Mouse (Mus musculus) urinary bladder, postnatal 4 days (tissue): ENCODE data around the gene Fmod.

Source experiments
- DNase-seq, 2 experiments: peaks; one replicate each; pipeline ENCODE4 v3.0.0; 2021 to 2022; ENCODE audit warnings: low spot score in 2 of 2

Fmod gene

DNA sequence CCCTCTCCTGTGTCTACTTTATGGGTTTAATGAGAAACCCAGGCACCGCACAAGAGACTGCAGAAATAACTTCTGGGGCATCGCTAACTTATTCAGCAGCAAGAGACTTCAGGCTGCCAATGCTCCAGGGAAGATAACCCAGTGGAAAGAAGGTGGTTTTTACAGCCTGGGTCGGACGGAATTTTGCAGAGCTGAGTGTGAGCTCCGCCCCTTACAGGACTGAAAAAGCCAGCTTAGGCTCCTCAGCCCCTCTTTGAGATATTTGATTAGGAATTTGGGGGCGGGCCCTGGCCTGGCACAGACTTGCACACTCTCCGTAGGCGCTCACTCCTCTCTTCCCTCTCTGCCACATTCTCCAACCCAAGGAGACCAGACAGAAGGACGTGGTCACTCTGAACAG is at the start of gene Fmod:
Gene Fmod, plus strand, starts transcription at position 83 of the 400 bp plus-strand sequence.
- DNase-seq: peak in 1 of 2 experiments; percentile 33

DNA sequence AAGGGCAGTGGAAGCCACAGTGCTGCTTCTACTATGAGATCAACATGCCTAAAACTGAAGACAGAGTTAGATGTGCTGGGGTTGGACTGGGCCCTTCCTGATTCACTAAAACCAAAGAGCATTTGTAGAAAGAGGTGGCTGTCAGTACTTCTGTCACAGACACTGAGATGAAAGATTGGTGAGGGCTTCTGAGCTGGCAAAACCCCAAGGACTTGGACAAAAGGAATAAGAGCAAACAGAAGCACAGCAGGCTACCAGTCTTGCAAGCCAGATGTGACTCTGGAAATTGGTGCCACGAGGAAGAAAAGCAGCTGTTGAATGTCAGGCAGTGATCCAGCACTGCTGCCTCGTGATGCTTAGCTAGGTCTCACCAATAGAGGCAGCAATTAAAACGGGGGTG is 48.2 kb upstream of the Fmod start:
- DNase-seq: peak in 1 of 2 experiments; percentile 21

DNA sequence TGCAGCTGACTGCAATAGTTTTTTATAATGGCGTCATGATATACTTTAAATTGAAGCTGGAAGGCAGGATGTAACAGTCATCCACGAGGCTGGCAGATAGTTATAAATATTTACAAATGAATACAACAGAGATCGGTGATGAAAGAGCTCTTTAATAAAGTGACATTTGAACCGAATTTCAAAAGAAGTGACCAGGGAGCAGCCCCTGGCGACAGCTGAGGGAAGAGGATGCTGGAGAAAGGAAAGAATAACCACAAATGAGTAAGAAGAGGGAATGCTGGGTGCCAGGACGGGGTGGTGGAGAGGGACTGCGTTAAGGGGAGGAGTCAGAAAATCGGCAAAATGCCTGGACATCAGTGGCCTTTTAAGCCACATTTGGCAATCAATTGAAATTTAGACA is 45.8 kb upstream of the Fmod start:
- no peak for DNase-seq

DNA sequence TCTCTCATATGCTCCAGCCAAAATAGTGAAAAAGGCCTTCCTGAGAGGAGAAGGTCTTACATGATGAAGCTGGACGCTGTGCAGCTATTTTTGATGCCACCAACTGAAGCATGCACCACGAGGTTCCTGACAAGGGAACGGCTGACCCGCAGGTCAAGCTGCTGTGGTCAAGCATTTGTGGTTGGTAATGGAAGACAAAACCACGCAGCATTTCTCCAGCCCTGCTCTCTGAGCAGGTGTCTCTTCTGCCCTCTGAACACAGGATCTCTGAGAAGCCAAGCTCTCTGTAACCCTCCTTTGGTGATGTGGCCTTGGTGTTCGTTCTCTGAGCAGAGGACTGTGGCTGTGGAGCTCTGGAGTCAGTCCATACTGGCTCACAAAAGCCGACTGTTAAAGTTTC is 31.6 kb upstream of the Fmod start:
- DNase-seq: no peak

DNA sequence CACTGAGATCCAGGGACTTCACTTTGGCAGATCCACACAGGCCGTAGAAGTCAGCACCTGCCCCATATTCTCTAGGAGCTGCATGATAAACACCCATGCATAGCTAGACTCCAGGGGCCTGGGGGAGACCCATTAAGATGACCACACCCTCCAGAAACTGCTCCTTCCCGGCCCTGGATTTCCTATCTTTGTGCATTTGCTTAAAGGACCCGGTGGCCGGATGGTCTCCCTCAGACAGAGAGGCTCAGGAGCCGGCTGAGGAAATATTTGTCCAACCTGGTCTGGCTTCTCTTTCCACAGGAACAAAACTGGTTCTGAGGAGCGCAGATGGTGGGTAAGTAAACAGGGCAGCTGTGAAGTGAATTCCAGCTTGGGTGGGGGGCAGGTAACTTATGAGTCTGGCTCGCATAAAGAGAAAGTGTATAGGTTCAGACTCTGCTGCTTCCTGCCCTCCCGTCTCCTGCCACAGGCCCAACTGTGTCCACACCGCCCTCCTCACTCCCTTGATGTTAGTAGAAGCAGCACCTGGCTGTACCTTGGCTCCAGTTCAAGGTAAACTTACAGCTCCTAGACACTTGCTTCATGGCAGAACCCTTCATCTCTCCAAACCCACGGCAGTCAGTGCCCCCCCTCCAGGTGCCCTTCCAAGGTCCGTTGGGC is 30.8 kb upstream of the Fmod start:
- no peak for DNase-seq

DNA sequence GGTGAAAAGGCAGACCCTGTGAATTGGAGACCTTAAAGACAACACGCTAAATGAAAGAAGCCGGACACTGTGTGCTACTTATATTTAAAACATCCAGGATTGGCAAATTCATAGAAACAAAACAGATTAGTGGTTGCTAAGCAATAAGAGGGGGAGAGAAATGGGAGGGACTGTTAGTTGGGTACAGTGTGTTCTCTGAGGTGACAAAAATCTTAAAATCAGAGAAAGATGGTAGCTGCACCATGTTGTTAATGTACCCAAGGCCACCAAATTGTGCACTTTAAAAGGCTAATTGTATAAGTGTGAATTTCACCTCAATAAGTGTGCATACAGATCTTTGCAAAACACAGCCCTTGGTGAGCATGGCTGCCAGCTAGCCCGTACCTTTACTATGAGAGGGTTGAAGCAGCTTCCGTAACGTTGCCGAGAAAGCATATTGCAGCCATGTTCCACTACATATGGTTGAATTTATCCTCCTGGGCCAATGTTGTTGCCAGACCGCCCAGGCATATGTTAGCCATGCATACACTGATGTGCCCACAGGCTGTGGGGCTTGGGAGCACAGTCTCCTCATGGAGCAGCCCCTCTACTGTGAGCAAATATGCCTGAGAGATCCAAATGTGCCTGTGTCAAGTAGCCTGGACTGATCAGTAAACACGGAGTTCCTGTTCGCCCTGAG is 12.6 kb upstream of the Fmod start:
- DNase-seq: no peak

DNA sequence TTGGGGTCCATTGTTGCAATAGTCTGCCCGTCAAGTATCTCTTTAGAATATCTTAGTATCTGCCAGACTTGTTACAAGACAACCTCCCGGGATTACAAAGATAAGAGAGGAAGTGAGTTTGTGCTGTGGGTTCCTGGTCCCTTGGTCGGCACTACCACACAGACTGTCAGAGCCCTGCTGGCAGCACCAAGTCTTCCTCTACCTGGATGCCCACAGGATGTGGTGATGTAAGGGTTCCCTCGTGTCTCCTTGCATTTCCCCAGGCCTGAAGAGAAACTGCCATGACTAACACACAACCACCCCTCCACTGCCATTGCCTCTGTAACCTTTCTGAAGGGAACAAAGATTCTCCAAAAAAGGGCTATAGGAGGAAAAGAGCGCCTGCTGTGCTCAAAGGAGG is 11.1 kb upstream of the Fmod start:
- DNase-seq: no peak

DNA sequence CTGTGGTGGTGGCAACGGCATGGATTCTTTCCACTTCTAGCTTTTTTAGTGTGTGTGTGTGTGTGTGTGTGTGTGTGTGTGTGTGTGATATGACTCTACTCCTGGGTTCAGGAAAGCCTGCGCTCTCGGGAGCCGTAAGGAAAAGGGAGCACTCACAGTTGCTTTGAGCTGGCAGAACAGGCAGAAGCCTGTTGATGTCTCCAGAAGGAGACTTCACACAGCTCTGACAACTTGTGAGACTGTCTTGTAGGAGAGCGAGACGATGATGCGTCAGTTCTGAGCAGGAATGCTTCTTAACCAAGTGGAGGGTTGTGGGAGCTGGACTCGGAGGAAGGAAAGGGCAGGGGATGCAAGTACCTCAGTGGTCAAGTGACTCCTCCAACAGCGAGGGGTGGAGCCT is 10.3 kb upstream of the Fmod start:
- DNase-seq: no peak

DNA sequence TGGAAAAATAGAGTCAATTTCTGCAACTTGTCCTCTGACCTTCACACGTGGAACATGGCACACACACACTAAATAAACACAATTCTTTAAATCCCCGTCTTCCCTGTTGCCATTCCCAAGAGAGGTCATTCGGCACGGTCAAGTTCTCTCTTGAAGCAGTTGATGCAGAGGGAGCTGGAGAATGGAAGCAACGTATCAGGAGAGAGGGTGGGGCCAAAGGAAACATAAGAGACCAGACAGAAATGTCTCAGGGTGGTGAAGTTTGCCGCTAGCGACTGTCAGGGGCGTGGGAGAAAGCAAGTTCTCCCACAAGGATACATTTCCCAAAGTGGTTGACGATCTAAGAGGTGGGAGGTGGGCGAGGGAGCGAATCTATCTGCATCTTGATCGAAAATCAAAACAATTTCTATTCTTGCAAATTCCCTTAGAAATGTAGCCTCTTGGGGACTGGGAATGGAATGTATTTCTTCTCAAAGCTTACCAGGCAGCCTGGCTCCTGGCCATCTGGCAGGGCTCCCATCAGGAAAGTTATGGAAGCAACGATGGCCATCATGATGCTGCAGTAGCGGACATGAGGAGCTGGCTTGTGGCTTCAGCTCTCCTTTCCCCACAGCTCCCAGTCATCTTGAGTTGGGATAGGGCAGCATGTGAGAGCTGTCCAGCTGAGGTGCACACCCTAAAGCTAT is 8.8 kb upstream of the Fmod start:
- peak in 1 of 2 experiments; percentile 68 for DNase-seq

DNA sequence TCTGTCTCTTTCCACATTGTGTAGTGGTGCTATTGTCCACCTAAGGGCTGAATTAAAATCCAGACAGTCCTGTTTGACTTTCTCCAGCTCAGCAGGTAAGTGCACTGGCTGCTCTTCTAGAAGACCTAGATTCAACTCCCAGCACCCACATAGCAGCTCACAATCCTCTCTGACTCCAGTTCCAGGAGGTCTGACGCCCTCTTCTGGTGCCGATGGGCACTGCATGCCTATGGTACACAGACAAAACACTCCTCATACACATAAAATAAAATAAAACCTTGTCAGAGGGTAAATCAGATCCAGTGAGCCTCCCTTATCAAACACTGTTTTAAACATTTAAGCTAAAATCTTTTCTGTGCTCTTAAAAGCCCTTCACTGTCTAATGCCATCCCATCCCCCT is 562 bp upstream of the Fmod start:
- DNase-seq: no peak

DNA sequence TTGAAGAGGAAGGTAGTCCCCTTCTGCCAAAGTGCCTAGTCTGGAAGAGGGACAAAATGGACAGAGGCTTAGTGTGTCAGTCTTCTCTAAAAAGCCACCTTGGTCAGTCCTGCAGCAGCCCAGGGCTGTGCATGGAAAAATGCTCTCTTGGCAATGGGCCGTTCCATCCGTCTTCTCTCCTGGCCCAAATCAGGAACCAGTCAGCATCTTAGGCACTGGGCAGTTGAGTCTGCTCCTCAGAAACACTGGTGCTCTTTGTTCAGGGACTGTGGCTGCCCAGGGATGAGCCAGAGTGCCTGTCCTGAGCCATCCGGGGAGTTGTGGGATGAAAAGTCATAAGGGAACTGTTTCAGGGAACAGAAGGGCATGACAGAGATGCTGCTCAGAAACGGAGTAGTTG is 1.3 kb downstream of the Fmod start:
- no peak for DNase-seq

DNA sequence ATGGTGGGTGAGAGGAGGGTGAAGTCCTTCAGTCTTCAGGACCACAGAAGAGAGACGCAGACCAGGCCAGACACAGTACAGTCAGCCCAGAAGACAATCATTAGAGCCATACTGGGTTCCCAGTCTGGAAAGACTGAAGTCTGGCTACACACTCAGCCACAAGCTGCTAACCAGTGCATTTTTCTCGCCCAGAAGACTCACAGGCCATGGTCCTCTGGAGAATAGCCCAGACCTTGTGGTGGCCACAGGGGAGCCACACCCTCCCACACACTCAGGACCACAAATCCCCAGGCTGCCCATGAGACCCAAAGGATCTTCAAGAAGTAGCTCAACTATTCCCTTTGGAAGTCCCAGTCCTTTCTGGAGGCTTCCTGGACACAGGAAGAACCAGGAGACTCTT is 2.3 kb downstream of the Fmod start:
- no peak for DNase-seq

DNA sequence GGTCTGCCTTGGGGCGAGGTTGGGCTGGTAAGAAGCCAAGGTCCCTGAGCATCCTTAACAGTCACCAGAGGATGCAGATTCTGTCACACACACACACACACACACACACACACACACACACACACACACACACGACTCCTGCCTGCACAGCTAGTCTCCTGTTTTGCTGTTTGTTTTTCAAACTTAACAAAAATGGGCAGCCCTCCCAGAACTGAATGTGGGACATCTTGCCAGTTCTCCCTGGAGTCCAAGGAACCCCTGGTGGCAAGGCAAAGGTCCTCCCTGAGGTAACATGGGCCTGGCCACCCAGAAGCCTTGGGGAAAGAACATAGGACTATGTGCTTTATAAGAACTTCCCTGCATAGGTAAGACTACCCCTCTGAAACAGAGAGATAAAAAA is 4.8 kb downstream of the Fmod start:
- no peak for DNase-seq

DNA sequence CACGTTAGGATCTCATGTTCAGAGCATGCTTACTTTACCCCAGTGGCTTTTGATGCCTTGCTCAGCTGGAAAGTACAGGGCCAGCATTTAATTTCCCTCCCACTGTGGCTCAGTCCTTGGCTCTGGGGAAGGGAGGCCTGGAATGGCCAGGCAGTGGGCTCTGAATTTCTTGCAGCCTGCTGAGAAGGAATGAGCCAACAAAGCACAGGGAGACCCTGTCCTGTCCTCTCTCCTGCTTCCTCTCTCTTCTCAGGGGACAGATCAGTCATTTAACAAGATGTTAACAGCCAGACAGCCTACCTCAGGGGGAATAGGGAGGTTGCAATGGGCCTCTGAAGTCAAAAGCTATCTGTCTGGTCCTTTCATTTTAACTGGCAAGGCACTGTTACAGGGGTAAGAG is 5.3 kb downstream of the Fmod start:
- no peak for DNase-seq

DNA sequence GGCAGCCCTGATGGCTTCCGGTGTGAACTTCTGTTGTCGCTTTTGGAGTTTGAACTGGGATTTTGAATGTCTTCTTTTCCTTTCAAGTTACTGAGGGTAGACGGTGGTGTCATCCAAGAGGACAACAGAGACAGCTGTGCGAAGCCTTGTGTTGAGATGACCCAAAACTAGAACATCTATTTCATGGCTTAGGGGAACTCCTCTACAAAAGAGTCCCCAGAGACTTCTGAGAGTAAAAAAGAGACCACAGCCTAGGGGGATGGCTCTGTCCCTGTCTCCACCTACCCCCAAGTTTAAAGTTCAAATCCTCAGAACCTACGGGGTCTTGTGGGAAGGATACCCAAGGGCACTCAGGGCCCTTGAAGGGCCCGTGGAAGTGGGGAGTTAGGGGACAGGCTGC is 7.8 kb downstream of the Fmod start:
- no peak for DNase-seq

DNA sequence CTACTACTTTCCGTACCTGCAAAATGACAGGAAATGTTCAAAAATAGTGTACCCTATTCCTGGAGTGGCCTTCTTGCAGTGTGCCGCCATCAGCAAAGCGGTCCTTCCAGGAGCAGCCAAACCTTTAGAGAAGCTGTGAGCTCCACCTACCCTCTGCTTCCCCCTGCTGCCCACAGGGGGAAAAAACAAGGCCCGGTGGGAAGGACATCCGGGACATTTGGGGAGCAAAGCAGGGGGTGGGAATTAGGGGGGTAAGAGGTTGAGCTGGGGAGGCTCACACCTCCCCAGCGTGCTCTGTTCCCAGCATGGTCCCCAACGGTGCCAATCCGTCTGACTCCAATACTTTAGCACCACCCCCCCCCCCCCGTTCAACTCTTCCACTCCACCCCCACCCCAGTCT is 8.9 kb downstream of the Fmod start:
- peak; percentile 78 to 85 for DNase-seq

DNA sequence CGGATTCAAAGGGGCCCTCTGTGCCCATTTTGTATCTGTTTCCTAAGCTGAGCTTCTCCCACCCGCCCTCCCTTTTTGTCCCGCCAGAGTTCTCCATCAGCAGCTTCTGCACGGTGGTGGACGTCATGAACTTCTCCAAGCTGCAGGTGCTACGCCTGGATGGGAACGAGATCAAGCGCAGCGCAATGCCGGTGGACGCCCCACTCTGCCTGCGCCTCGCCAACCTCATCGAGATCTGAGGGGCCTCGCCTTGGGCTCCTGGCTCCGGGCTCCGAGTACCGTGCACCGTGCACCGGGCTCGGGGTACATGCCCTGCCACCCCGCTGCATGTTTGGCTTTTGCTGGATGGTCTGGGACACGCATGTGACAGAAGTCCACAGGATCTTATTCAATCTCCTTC is 9.3 kb downstream of the Fmod start:
- DNase-seq: no peak

DNA sequence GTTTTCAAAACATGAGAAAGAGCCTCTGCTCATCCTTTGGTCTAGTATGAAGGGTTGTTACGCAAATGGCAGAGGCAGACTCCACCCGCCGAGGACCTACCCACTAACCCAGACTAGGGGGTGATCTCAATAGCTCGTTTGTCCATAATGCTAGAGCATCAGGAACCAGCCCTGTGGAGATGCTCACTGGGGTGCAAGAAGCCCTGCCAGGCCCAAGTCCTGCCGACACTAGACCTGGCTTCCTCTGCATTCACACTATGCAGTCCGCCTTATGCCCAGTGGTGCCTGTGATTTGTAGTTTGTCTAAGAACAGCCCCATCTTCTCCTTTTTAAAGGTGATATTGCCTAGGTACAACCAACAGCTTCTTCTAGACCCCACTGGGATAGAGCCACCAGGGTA is 10.4 kb downstream of the Fmod start:
- DNase-seq: no peak

DNA sequence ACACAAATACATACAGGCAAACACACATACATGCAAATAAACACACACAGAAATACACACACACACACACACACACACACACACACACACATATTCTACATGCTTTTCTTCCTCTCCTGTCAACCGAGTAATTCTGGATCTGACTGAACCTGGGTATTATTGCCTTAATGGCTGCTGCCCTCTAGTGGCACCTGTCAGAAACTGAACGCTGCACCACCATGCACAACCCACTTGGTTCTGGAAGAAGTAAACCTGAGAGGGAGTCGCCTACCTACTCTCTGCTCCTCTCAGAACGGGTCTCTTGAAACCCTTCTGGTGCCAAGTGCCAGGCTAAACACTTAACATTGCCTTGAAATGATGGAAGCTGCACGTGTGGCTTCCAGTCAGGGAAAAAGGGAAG is 11.7 kb downstream of the Fmod start:
- DNase-seq: peak in 1 of 2 experiments; percentile 68

DNA sequence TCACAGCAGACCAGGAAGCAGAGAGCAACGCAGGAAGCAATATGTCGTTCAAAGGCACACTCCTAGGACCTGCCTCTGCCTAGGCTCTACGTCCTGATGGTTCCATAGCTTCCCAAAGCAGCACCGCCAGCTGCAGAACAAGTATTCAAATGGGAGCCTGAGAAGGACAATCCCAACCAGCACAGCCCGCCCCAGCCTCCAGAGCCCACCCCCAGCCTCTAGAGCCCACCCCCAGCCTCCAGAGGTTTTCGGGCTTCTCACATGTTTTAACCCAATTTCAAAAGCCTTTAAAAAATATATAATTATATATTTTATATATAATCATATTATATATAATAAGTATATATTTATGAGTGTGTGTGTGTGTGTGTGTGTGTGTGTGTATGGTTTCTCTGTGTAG is 12.5 kb downstream of the Fmod start:
- no peak for DNase-seq

DNA sequence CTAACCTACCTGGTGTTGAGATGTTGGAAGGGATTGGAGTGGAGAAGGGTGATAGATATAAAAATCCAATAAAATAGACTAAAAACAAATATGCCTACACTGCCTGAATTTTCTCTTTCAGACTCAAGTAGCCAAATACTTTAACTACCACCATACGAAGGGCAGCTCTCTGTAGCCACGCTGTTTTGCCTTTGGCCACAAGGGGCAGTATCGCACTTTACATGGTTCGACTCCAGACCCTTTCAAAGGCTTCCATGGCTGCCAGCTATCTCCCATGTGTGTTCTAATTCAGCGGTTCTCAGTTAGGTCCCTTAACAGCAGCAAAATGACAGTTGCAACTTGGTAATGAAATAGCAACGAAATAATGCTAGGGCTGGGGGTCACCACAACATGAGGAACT is 16.2 kb downstream of the Fmod start:
- DNase-seq: peak; percentile 74 to 86

DNA sequence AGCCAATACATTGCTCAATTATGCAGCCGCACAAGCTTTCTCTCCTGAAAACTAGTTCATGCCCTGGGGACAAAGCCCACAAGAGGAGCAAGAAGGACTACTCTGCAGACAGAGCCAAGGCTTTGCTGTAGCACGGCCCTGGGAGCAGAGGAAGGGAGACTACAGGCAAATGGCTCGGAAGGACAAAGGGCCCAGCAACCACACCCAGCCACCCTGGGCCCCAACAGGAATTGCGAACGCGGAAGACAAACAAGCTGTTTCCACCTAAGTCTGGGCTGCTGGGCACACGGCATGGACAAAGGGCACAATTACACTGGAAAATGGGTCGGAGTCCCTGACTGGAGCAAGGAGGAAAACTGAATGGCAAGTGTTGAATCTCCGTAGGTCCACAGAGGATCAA is 18.0 kb downstream of the Fmod start:
- no peak for DNase-seq

DNA sequence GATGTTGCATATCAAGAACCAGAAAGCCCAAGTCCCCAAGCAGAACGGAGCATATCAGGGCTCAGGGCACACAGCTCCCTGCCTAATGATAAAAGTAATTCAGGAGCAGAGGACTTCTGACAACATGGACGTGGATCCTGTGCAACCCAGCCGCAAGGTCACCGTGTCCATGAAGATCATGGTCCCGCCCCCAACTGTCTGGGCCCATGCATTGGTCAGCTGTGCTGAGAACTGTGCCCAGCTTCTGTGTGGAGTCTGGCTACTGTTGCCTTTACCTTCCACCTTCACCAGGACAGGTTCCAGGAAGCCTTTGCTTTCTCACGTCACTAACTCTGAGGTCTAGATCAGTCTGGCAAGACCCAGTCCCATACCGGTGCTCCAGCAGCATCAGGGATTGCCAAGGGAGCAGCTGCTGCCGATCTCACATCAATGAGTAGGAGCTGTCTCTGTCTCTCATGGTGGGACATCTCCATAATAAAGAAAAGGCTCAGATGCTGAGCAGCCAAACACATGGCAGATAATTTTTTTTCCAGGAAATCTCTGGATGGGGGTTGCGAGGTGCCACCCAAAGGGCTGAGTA is 18.7 kb downstream of the Fmod start:
- no peak for DNase-seq
